Comparison of ENCODE assay signal across 21 mouse cellular contexts in genomic region chr8:122104658-122105057, GRCm38 (mm10).
"Had no signal": no experiment of that assay in that cellular context is flagged by ENCODE, and none has a peak within 500 bp of the region (broad histone marks: within the 10 kb centered on the region; RNA-seq: fewer than 3 reads in every experiment).

No protein-coding gene starts in this region.

- H3K27me3 ChIP-seq: heart, embryonic 12.5 days; hindbrain, embryonic 13.5 days; hindbrain, embryonic 15.5 days; limb, embryonic 13.5 days; limb, embryonic 15.5 days had no signal

- DNase-seq: gastrocnemius, postnatal 14 days; gastrocnemius, postnatal 36 days; heart, adult 11 months; heart, adult 2 months; heart, postnatal 10 days; heart, postnatal 36 days; kidney, adult 11 months; kidney, adult 2 months; kidney, postnatal 10 days; kidney, postnatal 25 days; kidney, postnatal 4 days had no signal

- H3K27ac ChIP-seq: heart, adult 2 months; hindbrain, embryonic 13.5 days; hindbrain, embryonic 15.5 days; hindbrain, postnatal 0 days; layer of hippocampus, adult 2 months; left cerebral cortex, adult 2 months; limb, embryonic 13.5 days; liver, embryonic 12.5 days; liver, embryonic 14.5 days had no signal

- H3K9me3 ChIP-seq: heart, embryonic 12.5 days; hindbrain, embryonic 13.5 days; hindbrain, embryonic 15.5 days; limb, embryonic 13.5 days; limb, embryonic 15.5 days; liver, embryonic 12.5 days had no signal

- H3K4me3 ChIP-seq: heart, adult 2 months; heart, embryonic 12.5 days; hindbrain, embryonic 13.5 days; hindbrain, embryonic 15.5 days; layer of hippocampus, adult 2 months; left cerebral cortex, adult 2 months; limb, embryonic 13.5 days; limb, embryonic 15.5 days; liver, embryonic 12.5 days had no signal

- H3K36me3 ChIP-seq: heart, embryonic 12.5 days; hindbrain, embryonic 13.5 days; hindbrain, embryonic 15.5 days; limb, embryonic 13.5 days; limb, embryonic 15.5 days; liver, embryonic 12.5 days had no signal

- H3K9ac ChIP-seq: heart, embryonic 12.5 days; hindbrain, embryonic 13.5 days; hindbrain, embryonic 15.5 days; limb, embryonic 13.5 days; limb, embryonic 15.5 days; liver, embryonic 12.5 days; liver, embryonic 14.5 days had no signal
